Mouse (Mus musculus) hindbrain, embryonic 11.5 days (tissue): ENCODE measurements around the gene Syk. TPM values are rescaled to one million over a fixed set of nuclear protein-coding genes. Genes with fewer than 3 reads are reported as not detected.

ENCODE experiments used
- ATAC-seq: fragments of 200-750 bp; cut with Nextera tagmentation; 2 replicates; pipeline ENCODE4 v1.8.0; 2017; ENCODE audit warnings: mild to moderate bottlenecking, moderate TSS enrichment, moderate library complexity; ENCODE audit not compliant: low FRiP score
- DNase-seq: peaks from one replicate; pipeline ENCODE4 v3.0.0-alpha.2; 2015; ENCODE audit warnings: low spot score
- H3K27ac ChIP-seq: fragments of 300-500 bp; sonication (generic); 2 replicates; pipeline ENCODE4 v1.5.1; 2014; ENCODE audit warnings: mild to moderate bottlenecking, low read depth, low read length
- H3K27me3 ChIP-seq: fragments of 300-500 bp; sonication (generic); 2 replicates; pipeline ENCODE4 v1.6.1; 2014; ENCODE audit warnings: mild to moderate bottlenecking, low read length, moderate library complexity, mixed read lengths; ENCODE audit not compliant: control insufficient read depth, insufficient read depth
- H3K36me3 ChIP-seq: fragments of 300-500 bp; sonication (generic); 2 replicates; pipeline ENCODE4 v1.6.1; 2014; ENCODE audit warnings: mild to moderate bottlenecking, low read length, moderate library complexity, mixed read lengths; ENCODE audit not compliant: control insufficient read depth, insufficient read depth
- H3K4me1 ChIP-seq: fragments of 300-500 bp; sonication (generic); replicated peaks from 2 replicates; pipeline ENCODE4 v1.6.1; 2014; ENCODE audit warnings: low read length, mixed read lengths; ENCODE audit not compliant: control insufficient read depth, insufficient read depth
- H3K4me2 ChIP-seq: fragments of 300-500 bp; sonication (generic); replicated peaks from 2 replicates; pipeline ENCODE4 v1.6.1; 2014; ENCODE audit warnings: mild to moderate bottlenecking, low read depth, low read length
- H3K4me3 ChIP-seq: fragments of 300-500 bp; sonication (generic); 2 replicates; pipeline ENCODE4 v1.5.1; 2014; ENCODE audit warnings: low read depth, low read length
- H3K9ac ChIP-seq: fragments of 300-500 bp; sonication (generic); 2 replicates; pipeline ENCODE4 v1.6.1; 2014; ENCODE audit warnings: low read depth, low read length
- H3K9me3 ChIP-seq: fragments of 300-500 bp; sonication (generic); 2 replicates; pipeline ENCODE4 v1.6.1; 2016; ENCODE audit warnings: low read length; ENCODE audit not compliant: control insufficient read depth
- WGBS: fragments of 180-500 bp; shearing (Covaris S2); extraction: QIAGEN DNeasy Blood & Tissue Kit; methylation state at CpG from one replicate; pipeline ENCODE4 v1.1.7; 2014; 5-methylcytosine and 5-hydroxymethylcytosine counted together
- polyA plus RNA-seq: library from polyadenylated mRNA; unstranded; fragments of >200 nt; fragmentation: Nextera tagmentation; extraction: Ambion mirVana; gene quantifications from 2 replicates; pipeline ENCODE4 v1.2.1, GENCODE M21; 2014

Syk gene
- polyA plus RNA-seq, 1 experiment from 2014 or later, result 4.4 TPM

DNA sequence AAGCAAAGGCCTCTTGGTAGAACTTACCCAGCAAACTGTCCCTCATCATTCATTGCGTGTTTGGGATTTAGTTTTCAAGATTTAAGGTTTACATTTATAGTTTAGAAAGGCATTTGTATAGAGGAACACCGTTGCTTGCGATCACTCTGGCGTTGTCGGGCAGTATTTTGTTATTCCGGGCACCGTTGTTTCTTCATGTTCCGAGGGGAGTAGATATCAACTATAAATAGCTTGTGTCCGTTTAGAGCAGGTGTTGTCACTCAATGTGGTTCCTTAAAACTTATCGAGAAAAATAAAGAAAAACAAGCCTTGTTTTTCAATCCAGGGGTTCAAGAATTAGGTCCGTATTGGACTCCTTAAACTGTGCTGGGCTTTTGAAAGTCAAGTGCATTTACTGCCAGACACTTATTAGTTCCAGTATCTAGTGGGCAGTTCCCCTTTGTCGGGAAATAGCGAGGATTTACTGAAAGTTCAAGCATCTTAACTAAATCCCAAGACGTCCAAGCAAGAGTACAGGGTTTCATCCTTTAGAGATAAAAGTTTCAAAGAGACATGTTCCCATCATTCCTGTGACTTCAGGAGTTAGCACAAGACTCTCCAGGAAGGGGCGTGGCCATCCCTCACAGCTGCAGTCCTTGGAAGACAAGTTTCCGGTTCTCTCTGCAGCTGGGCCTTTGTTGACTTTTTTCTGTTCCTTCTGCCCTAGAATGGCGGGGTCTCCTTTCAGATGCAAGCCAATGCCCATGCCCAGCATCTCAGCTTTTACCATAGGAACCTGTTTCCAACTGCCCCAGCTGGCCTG is 1.9 kb downstream of the Syk start:
- DNase-seq (peak; percentile 47), ATAC-seq (no peak)
- 74% methylated on average over 17 of the region's 17 CpGs for WGBS
- no peak overlapping the region for H3K4me3 ChIP-seq
- H3K36me3 ChIP-seq, result no peaks in the 10 kb centered on the region
- no peak overlapping the region for H3K4me2 ChIP-seq
- no peak overlapping the region for H3K27ac ChIP-seq
- no peak overlapping the region for H3K9ac ChIP-seq
- H3K9me3 ChIP-seq, result no peaks in the 10 kb centered on the region
- H3K4me1 ChIP-seq, result no peaks in the 10 kb centered on the region
- peaks cover 9% of the 10 kb centered on the region for H3K27me3 ChIP-seq

DNA sequence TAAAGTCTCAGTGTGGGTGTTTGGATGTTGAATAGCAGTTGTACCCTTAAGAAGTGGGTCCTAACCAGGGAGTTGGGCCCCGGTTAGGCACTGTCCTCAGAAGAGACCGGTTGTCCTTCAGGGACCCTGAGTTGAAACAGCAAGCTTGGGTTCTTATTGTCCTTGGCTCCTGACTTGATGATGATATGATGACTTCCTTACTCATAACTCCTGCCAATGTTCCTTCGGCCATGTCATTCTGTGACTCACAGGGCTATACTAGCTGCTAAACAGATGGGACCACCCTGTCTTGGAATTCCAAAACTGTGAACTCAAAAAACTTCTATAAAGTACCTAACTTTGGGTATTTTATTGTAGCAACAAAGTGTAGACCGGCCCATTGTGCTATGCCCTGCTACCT is 4.8 kb downstream of the Syk start:
- no peak overlapping the region for H3K9ac ChIP-seq
- H3K4me2 ChIP-seq, result no peak overlapping the region
- H3K27me3 ChIP-seq, result peaks cover 6% of the 10 kb centered on the region
- no peaks in the 10 kb centered on the region for H3K4me1 ChIP-seq
- no peak overlapping the region for H3K27ac ChIP-seq
- H3K4me3 ChIP-seq, result no peak overlapping the region
- ATAC-seq (no peak), DNase-seq (no peak)
- 92% methylated on average over 4 of the region's 4 CpGs for WGBS
- no peaks in the 10 kb centered on the region for H3K9me3 ChIP-seq
- no peaks in the 10 kb centered on the region for H3K36me3 ChIP-seq

DNA sequence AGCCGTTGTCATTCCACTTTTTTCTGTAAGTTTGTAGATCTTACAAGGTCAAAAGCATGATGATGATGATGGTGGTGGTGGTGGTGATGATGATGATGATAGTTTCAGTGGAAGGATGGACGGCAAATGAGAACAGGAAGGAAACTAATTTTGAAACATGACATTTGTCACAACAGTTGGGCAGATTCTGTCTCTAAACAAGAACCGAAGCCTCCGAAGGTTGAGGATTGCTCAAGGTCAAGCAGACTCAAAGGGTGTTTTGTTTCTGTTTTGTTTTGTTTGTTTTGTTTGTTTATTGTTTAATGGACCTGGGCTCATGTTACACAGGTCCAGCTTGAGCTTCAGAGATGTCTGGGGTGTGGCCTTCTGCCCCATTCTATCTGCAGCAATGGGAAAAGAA is 6.1 kb downstream of the Syk start:
- 87% methylated on average over 4 of the region's 4 CpGs for WGBS
- Histone ChIP-seq H3K9ac (no peak overlapping the region), H3K9me3 (no peaks in the 10 kb centered on the region), H3K4me1 (no peaks in the 10 kb centered on the region), H3K36me3 (no peaks in the 10 kb centered on the region), H3K27ac (no peak overlapping the region), H3K4me2 (no peak overlapping the region), H3K27me3 (no peaks in the 10 kb centered on the region), H3K4me3 (no peak overlapping the region)
- ATAC-seq (no peak), DNase-seq (no peak)

DNA sequence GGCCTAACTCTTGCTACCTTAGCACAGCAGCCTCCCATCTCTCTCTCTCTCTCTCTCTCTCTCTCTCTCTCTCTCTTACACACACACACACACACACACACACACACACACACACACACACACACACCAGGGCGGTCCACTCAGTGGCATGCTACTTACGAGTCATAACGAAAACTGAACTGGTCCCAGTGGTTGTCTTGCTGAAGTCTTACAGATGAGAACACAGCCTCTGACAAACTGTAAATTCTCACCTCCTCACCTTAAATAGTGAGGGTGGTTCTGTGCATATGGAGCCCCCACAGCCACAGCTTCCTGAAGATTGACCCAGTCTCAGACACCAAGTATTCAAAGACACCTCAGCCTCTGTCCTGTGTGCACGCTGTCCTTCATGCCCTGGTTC is 8.9 kb downstream of the Syk start:
- Histone ChIP-seq H3K9ac (no peak overlapping the region), H3K4me3 (no peak overlapping the region), H3K27ac (no peak overlapping the region), H3K4me1 (no peaks in the 10 kb centered on the region), H3K9me3 (no peaks in the 10 kb centered on the region), H3K4me2 (no peak overlapping the region), H3K27me3 (no peaks in the 10 kb centered on the region), H3K36me3 (no peaks in the 10 kb centered on the region)
- ATAC-seq, result no peak
- DNase-seq, result no peak
- 93% methylated on average over 3 of the region's 4 CpGs for WGBS

DNA sequence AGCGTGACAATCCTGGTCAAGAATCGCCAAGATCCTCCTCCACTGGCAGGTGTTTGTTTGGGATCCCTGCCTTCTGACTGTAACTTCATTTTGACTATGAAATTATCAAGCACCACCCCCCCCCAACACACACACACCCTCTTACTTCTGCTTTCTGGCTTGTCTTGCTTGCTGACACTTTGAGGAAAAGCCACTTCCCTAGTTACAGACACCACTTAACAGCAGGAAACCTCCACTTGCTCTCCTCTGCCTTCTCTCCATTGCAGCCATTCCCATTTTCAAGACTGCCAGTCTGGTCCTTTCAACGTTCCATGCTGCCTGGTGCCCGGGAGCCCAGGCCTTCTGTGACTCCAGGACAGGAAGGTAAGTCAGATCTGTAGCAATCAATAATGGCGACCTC is 13.7 kb downstream of the Syk start:
- Histone ChIP-seq H3K27me3 (no peaks in the 10 kb centered on the region), H3K9me3 (no peaks in the 10 kb centered on the region), H3K4me3 (no peak overlapping the region), H3K9ac (no peak overlapping the region), H3K4me1 (no peaks in the 10 kb centered on the region), H3K36me3 (no peaks in the 10 kb centered on the region), H3K4me2 (no peak overlapping the region), H3K27ac (no peak overlapping the region)
- 69% methylated on average over 5 of the region's 5 CpGs for WGBS
- ATAC-seq, result no peak
- DNase-seq, result no peak

DNA sequence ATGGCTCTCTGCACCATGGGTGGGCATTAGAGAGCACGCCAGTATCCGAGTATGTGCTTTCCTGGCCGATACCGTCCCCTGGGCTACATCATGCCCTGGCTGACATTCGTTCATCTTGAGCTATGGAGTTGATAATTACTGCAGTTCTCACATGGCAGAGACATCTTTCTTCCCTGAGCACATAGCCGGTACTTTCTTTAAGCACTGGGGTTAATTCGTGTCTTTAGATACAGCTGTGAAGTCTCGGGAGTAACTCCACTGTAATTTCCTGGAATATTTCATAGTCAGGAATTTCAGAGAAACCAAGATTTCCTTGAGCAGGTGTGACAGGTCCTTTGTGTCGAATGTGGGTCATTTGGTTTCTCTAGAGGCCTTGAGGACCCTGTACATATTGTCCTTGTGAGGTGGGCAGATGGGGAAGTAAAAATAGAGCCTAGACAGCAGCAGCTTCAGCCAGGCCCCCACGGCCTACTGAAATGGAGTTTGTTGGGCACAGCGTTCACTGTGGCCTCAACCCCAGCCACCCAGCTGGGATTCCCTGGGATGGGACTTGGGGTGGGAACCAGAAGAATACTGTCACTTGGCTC is 14.2 kb downstream of the Syk start:
- Histone ChIP-seq H3K27ac (no peak overlapping the region), H3K9ac (no peak overlapping the region), H3K9me3 (no peaks in the 10 kb centered on the region), H3K27me3 (no peaks in the 10 kb centered on the region), H3K36me3 (no peaks in the 10 kb centered on the region), H3K4me3 (no peak overlapping the region), H3K4me2 (no peak overlapping the region), H3K4me1 (no peaks in the 10 kb centered on the region)
- ATAC-seq (no peak), DNase-seq (no peak)
- WGBS, result 81% methylated on average over 11 of the region's 11 CpGs

DNA sequence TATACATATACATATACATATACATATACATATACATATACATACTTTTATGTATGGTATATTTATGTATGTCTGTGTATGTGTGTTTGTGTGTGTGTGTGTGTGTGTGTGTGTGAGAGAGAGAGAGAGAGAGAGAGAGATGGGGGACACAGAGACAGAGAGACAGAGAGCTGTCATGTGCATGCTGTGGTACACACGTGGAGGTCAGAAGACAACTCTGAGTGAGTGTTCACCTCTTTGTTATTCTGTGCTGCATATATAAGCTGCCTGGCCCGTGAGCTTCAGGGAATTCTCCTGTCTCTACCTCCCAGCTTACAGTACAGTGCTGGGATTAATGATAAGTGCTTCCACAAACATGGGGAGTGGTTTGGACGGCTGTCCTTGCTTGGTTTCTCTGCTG is 15.3 kb downstream of the Syk start:
- no peaks in the 10 kb centered on the region for H3K9me3 ChIP-seq
- 83% methylated on average over 3 of the region's 3 CpGs for WGBS
- DNase-seq, result no peak
- H3K4me2 ChIP-seq, result no peak overlapping the region
- no peak for ATAC-seq
- H3K4me1 ChIP-seq, result no peaks in the 10 kb centered on the region; the same call in 1 of the 2 replicates
- no peak overlapping the region for H3K9ac ChIP-seq
- H3K27ac ChIP-seq, result no peak overlapping the region
- no peaks in the 10 kb centered on the region for H3K36me3 ChIP-seq
- no peak overlapping the region for H3K4me3 ChIP-seq
- H3K27me3 ChIP-seq, result no peaks in the 10 kb centered on the region

DNA sequence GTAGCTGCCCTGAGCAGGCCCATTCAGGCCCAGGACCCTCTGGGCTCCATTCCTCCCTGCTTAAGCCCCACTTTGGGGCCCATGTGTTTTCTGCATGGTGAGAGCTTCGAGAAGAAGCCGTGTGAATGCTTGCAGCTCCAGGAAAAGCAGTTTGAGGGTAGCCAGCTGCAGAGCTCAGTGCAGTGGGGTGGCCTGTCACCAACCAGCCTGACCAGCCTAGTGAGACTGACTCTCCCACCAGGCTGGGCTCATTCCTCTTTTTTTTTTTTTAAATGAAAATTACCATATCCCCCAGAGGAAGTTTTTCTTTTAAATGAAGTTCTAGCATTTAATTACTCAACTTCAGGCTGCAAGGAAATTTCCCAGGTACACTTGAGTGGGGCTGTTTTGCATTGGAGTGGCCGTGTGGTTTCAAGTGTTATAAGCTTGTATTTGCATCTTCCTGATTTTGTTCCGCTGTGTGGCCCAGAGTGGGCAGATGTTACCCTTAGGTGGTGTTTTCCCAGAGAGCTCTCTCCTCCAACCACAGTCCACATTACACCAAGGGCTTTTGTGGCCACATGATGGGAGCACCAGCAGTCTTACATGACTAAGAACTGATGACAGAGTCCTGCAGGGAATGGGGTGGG is 17.2 kb downstream of the Syk start:
- DNase-seq, result no peak
- Histone ChIP-seq H3K4me2 (no peak overlapping the region), H3K9ac (no peak overlapping the region), H3K36me3 (no peaks in the 10 kb centered on the region), H3K4me1 (no peaks in the 10 kb centered on the region; the same call in 1 of the 2 replicates), H3K27me3 (no peaks in the 10 kb centered on the region), H3K27ac (no peak overlapping the region), H3K4me3 (no peak overlapping the region), H3K9me3 (no peaks in the 10 kb centered on the region)
- ATAC-seq, result no peak
- WGBS, result 71% methylated on average over 4 of the region's 4 CpGs

DNA sequence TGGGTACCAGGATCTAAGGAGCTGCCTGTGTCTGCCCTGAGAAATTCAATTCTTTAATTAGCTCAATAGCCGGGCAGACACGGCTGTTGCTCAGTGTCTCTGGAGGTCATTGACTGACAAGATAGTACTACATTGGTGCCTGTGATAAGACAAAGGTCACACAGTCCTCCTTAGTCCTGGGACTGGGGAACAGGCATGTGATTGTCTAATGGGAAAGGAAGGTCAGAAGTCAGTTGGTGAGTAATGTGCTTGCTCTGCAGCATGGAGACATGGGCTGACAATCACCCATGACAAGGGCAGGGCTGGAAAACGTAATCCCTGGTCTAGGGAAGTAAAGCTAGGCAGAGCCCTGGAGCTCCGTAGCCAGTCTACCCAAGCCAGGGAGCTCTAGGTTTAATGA is 19.8 kb downstream of the Syk start:
- Histone ChIP-seq H3K36me3 (no peaks in the 10 kb centered on the region), H3K4me1 (no peaks in the 10 kb centered on the region; the same call in 1 of the 2 replicates), H3K27ac (no peak overlapping the region), H3K4me3 (no peak overlapping the region), H3K27me3 (no peaks in the 10 kb centered on the region), H3K9ac (no peak overlapping the region), H3K9me3 (no peaks in the 10 kb centered on the region), H3K4me2 (no peak overlapping the region)
- ATAC-seq (no peak), DNase-seq (no peak)
- WGBS, result 52% methylated on average over 4 of the region's 4 CpGs
